Mouse (Mus musculus): ENCODE results near the gene Hist1h2ba.
A peak's percentile ranks its signal among the peaks of the same experiment; 100 is the strongest.

The Hist1h2ba gene

GRCm38 (mm10) chr13:23906906-23907305, 27.1 kb downstream of the Hist1h2ba start:
- DNase-seq (ENCODE audit: low spot score in 2 of 2), result no peak

- DNase-seq (ENCODE audit: low spot score in 2 of 2), result peak; percentile 26 to 37
These were observed 35.7 kb downstream of the Hist1h2ba start for GRCm38 (mm10) chr13:23898242-23898641.

GRCm38 (mm10) chr13:23893269-23893593, 40.7 kb downstream of the Hist1h2ba start:
- no peak for DNase-seq (ENCODE audit: low spot score in 2 of 2)

GRCm38 (mm10) chr13:23892592-23893268, 41.2 kb downstream of the Hist1h2ba start:
- DNase-seq (ENCODE audit: low spot score in 2 of 2), result no peak

- no peak for DNase-seq (ENCODE audit: low spot score in 2 of 2)
These were observed 44.8 kb downstream of the Hist1h2ba start for GRCm38 (mm10) chr13:23889011-23889605.

GRCm38 (mm10) chr13:23887026-23887725, 46.8 kb downstream of the Hist1h2ba start:
- no peak for DNase-seq (ENCODE audit: low spot score in 2 of 2)

- peak; percentile 37 to 42 for DNase-seq (ENCODE audit: low spot score in 2 of 2)
These were observed 48.4 kb downstream of the Hist1h2ba start for GRCm38 (mm10) chr13:23885540-23885939.
